Mouse (Mus musculus): Measurements from ENCODE around the gene Scfd1. TPM values are rescaled to one million over a fixed set of nuclear protein-coding genes. Genes with fewer than 3 reads are reported as not detected.

Gene Scfd1
- polyA plus RNA-seq, 1 experiment from 2014 or later, result 62.2 TPM

GRCm38 (mm10) chr12:51492040-51492439, 114.7 kb downstream of the Scfd1 start:
- H3K9me3 ChIP-seq (ENCODE audit: control insufficient read depth, low read length), result no peaks in the 10 kb centered on the region
- H3K4me2 ChIP-seq (ENCODE audit: low read length), result no peak overlapping the region
- H3K9ac ChIP-seq (replicated peaks; ENCODE audit: low read depth, low read length), result no peak overlapping the region
- no peak overlapping the region for H3K27ac ChIP-seq (ENCODE audit: low read length)
- WGBS, result 83% methylated on average over 7 of the region's 7 CpGs
- H3K4me3 ChIP-seq (replicated peaks; ENCODE audit: low read length), result no peak overlapping the region
- H3K4me1 ChIP-seq (replicated peaks; ENCODE audit: control insufficient read depth, insufficient read depth, low read length), result no peaks in the 10 kb centered on the region
- ATAC-seq, result no peak
- no peaks in the 10 kb centered on the region for H3K36me3 ChIP-seq (ENCODE audit: control insufficient read depth, insufficient read depth)
- no peaks in the 10 kb centered on the region for H3K27me3 ChIP-seq (replicated peaks; ENCODE audit: control insufficient read depth, insufficient read depth, low read length)

GRCm38 (mm10) chr12:51493476-51493875, 116.2 kb downstream of the Scfd1 start:
- Histone ChIP-seq H3K4me3 (replicated peaks; ENCODE audit: low read length) (no peak overlapping the region), H3K36me3 (ENCODE audit: control insufficient read depth, insufficient read depth) (no peaks in the 10 kb centered on the region), H3K27ac (ENCODE audit: low read length) (no peak overlapping the region), H3K9ac (replicated peaks; ENCODE audit: low read depth, low read length) (no peak overlapping the region), H3K27me3 (replicated peaks; ENCODE audit: control insufficient read depth, insufficient read depth, low read length) (no peaks in the 10 kb centered on the region), H3K4me2 (ENCODE audit: low read length) (no peak overlapping the region), H3K9me3 (ENCODE audit: control insufficient read depth, low read length) (no peaks in the 10 kb centered on the region), H3K4me1 (replicated peaks; ENCODE audit: control insufficient read depth, insufficient read depth, low read length) (no peaks in the 10 kb centered on the region)
- WGBS, result 94% methylated on average over 11 of the region's 11 CpGs
- ATAC-seq, result no peak

GRCm38 (mm10) chr12:51494641-51495040, 117.3 kb downstream of the Scfd1 start:
- no peak overlapping the region for H3K27ac ChIP-seq (ENCODE audit: low read length)
- 81% methylated on average over 20 of the region's 20 CpGs for WGBS
- no peaks in the 10 kb centered on the region for H3K27me3 ChIP-seq (replicated peaks; ENCODE audit: control insufficient read depth, insufficient read depth, low read length)
- no peaks in the 10 kb centered on the region for H3K4me1 ChIP-seq (replicated peaks; ENCODE audit: control insufficient read depth, insufficient read depth, low read length)
- H3K9me3 ChIP-seq (ENCODE audit: control insufficient read depth, low read length), result no peaks in the 10 kb centered on the region
- no peak overlapping the region for H3K4me3 ChIP-seq (replicated peaks; ENCODE audit: low read length)
- H3K36me3 ChIP-seq (ENCODE audit: control insufficient read depth, insufficient read depth), result no peaks in the 10 kb centered on the region
- H3K9ac ChIP-seq (replicated peaks; ENCODE audit: low read depth, low read length), result no peak overlapping the region
- ATAC-seq, result no peak
- no peak overlapping the region for H3K4me2 ChIP-seq (ENCODE audit: low read length)

Other genes starting within 250 kb of the Scfd1 start
- 34.1 and 44.0 TPM in 2 replicates for gene G2e3, start 29.4 kb upstream of the Scfd1 start, polyA plus RNA-seq (2015; fragmentation: Nextera tagmentation; extraction: Ambion mirVana)
- 9.3 and 11.4 TPM in 2 replicates for gene Coch, start 215.8 kb downstream of the Scfd1 start, polyA plus RNA-seq (2015; fragmentation: Nextera tagmentation; extraction: Ambion mirVana)